Mouse (Mus musculus) left cerebral cortex, adult 11 months (tissue): ENCODE measurements around the gene Hhipl2.
"Not testable (repeated sequence)": the region's sequence is repeated elsewhere in the genome, so short reads cannot be mapped to it uniquely, and the experiment has no call there.

Experiments
- DNase-seq: peaks from one replicate; pipeline ENCODE4 v3.0.0; 2022; ENCODE audit warnings: low spot score

The Hhipl2 gene

GRCm38 (mm10) chr1:183417873-183418272, at the start of gene Hhipl2:
Gene Hhipl2, plus strand, starts transcription at chr1:183418215.
- DNase-seq = no peak

- DNase-seq = no peak
Measured at GRCm38 (mm10) chr1:183368601-183369400, 49.2 kb upstream of the Hhipl2 start.

DNA sequence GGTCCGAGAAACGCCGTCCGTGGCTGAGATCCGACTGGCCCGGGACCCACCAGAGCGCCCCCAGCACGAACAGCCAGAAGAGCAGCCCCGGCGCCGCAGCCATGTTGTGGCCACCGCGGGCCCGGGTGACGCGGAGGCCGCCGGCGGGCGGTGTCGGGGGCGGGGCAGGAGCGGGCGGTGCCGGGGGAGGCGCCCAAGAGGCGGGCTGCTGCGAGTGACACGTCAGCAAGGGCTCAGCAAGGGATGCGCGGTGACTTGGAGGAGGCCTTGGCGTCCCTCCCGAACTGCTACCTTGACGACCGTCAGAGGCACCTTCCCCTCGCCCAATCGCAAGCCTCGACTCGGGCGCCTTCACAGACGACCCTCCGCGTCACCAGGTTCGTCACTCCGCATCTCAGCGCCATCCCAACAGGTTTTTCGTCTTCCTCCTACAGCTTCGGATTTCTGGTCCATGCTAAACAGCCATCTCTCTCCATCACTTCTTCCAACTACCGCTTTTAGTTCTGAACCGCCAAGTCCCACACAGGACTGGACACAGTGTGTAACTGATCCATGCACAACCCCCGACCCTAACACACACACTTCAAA, 48.5 kb upstream of the Hhipl2 start, which contains the start of gene Mia3:
TSS of gene Mia3 (minus strand) at position 127 of the 588 bp plus-strand sequence.
- peak; percentile 95 for DNase-seq

DNA sequence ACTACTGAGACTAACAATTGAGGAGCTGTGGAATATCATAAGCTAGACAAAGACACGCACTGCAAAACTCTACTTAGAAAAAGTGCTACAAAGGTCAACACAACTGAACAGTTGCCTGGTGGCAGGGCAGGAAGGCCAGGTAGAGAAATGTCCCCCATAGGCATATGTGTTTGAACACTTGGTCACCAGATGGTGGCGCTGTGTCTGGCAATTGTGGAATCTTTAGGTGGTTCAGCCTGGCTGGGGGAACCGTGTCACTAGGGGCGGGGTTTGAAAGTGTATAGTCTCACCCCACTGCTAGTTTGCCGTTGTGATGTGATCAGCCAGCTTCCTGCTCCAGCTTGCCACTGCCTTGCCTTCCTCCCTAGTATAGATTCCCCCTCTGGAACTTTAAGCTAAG, 43.3 kb upstream of the Hhipl2 start:
- DNase-seq = no peak

- DNase-seq = no peak
Measured at GRCm38 (mm10) chr1:183377045-183377444, 41.0 kb upstream of the Hhipl2 start.

GRCm38 (mm10) chr1:183378321-183378941, 39.6 kb upstream of the Hhipl2 start:
- no peak for DNase-seq

DNA sequence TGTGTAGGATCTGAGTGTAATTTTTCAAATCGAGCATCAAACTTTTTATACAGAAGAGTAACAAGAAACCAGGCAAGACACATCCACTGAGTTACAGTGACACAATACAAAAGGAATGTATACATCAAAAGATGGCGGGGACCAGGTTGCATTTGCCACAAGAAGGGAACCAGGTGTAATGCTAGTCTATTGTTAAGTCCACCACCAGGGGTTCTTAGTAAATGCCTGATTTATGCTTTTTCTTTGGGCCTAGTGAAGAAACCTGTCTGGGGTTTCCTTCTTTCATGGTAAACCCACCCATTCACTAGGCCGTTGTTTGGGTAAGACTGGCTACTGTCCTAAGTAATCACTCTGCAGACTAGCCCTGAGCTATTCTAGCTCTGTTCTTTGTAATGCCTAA, 38.6 kb upstream of the Hhipl2 start:
- DNase-seq = not testable (repeated sequence)

- DNase-seq = no peak
Measured at GRCm38 (mm10) chr1:183381816-183382215, 36.2 kb upstream of the Hhipl2 start.

GRCm38 (mm10) chr1:183382621-183383020, 35.4 kb upstream of the Hhipl2 start:
- no peak for DNase-seq

- DNase-seq = not testable (repeated sequence)
Measured at GRCm38 (mm10) chr1:183387421-183387820, 30.6 kb upstream of the Hhipl2 start.

GRCm38 (mm10) chr1:183388426-183389406, 29.3 kb upstream of the Hhipl2 start, which contains the start of gene Taf1a:
Gene Taf1a, plus strand, starts transcription at chr1:183388981.
- DNase-seq = peak; percentile 85

DNA sequence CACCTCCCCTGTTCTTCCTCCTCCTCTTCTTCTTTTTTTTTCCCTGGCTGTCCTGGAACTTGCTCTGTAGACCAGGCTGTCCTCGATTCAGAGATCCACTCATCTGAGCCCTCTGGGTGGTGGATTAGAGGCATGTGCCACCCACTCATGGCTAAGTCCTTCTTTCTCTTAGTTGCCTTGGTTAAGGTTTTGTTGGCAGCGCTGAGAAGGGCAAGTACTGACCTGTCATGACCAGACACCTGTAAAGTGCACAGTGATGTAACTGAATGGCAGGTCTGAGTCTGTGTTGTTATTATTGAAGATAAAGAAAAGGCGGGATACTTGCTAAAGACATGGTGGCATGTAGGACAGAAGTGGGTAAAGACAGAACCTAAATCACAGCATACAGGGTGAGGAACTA, 14.6 kb upstream of the Hhipl2 start:
- DNase-seq = no peak

DNA sequence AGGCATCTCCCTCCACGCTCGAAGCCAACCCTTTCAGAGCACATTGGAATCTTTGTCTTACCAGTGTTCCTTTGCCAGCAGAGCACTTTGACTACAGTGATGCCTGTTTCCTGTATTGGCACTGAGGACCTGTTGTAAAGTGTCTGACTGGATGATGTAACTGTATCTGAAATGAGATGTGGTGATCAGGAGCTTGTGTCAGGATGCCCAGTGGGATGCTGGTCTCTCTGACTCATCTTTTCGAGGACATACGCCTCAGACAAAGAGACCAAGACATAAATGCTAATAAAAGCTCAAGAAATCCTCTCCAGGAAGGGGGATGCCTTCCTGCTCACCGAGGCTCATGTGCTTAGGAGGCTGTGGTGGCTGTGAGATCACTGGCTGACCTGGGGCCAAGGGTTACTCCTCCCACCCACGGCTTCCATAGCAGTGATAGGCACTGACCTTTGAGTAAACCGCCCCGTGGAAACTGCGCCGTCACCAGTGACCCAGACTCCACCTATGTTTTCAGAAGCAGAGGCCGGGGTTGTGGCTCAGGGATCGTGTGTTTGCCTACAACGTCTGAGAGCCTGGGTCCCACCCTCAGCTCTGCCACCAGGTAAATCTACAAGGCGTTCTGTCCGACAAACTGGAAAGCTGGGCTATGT, 3.8 kb upstream of the Hhipl2 start:
- DNase-seq = no peak

- no peak for DNase-seq
Measured at GRCm38 (mm10) chr1:183419741-183420140, 1.7 kb downstream of the Hhipl2 start.

DNA sequence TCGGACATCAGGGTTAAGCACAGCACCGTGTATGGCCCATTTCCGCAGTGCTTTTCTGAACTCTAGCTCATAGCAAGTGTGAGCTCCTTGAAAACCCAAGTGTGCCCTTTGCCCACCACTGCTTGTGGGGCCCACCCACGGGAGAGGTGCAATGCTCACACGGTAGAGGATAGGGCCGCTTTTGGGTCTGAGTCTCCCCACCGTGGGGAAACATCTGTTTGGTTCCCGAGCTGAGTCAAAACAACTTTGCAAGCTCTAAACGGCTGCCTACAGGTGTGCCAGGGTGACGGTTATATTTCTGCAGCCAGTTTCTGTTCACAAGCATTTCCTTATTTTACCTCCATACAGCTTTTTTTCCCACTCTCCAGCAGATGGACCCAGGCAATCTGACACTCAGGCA, 2.3 kb downstream of the Hhipl2 start:
- DNase-seq = no peak

GRCm38 (mm10) chr1:183424100-183424499, 6.1 kb downstream of the Hhipl2 start:
- no peak for DNase-seq

DNA sequence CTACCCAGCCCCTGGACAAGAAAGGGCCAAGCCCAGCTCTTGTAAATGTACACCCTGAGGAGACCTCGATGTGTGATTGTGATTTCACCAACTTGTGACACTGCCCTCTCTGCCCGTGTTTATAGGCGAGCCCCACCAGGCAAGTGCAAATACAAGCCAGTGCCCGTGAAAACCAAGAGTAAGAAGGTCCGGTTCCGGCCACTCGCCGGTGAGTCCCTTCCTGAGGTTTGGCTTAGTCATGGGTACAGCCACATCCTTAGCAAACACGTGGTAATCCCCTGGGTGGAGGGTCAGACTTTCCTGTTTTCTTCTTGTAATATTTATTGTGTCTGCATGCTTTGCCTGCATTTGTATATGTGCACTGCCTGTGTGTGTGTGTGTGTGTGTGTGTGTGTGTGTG, 16.9 kb downstream of the Hhipl2 start:
- no peak for DNase-seq

DNA sequence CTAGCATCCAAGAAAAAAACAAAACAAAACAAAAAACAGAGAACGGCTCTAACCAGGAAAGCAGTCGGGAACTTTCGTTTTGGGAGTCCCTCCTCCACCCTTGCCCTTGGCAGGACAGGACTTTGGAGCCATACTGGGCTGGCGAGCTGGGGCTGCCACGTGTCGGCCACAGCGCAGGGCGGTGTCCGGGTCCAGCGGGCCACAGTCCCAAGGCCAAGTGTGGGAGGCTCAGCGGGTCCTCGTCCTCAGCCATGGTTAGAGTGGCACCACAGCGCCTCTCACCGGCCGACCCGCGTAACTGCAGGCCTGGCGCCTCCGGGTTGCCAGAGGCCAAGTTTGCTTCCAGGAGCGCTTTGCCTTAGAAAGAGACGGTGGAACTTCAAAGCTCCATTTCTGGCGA, 21.0 kb downstream of the Hhipl2 start:
- DNase-seq = peak; percentile 23

DNA sequence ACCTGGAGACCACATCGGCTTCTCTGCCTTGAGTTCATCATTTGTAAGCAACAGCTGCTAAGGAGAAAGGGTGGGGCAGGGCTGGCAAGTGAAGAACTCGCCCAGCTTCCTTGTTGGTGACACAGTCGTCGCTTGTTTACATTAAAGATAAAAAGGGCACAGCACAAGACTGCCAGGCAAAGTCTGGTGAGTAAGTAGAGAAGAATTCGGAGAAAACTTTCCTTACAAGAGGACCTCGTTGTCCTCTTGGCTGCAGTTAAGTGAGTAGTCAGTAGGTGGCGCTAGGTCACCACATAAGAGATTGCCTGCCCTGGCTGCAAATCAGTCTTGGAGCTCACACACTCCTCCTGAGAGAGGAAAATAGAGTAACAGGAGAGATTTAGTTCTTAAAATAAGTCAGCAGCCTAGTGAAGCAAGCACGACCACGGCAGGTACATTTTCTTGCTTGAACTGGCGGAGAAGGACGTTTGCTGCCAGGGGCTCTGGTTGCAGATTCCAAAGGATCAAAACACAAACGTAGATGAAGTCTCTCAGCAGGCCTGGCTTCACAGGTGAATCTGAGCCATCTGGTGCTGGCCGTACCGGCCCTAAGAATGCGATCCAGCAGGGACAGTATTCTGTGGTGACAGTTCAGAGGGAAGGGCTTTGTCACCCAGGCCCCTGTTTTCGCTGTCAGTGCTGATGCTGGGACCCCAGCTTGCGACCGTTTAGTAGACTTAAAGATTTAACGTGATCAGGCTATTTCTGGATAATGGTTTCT, 24.2 kb downstream of the Hhipl2 start:
- peak; percentile 76 for DNase-seq

- DNase-seq = no peak
Measured at GRCm38 (mm10) chr1:183453066-183453465, 35.1 kb downstream of the Hhipl2 start.
